In the genomic region with DNA sequence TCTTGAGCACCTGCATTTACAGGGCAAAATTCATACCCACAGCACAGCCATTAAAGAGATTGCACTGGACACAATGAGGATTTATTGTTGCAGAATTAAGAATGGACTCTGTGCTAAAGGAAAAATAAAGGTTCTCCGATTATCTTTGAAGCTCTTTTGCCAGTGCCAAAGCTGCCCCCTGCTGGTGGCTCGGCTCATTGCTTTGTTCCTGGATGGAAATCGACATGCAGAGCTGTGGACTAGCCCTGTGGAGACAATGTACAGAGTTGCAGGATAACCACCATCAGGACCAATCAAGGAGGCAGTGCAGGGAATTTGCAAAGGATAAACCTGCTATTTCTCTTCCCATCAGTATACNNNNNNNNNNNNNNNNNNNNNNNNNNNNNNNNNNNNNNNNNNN, we compare ENCODE assay signal across 9 mouse cellular contexts.
DNase-seq lines count a peak whose midpoint lies in the region; ATAC-seq and TF ChIP-seq lines count a peak whose summit lies in the region.
"Had no signal": no experiment of that assay in that cellular context is flagged by ENCODE, and none has a peak within 500 bp of the region (broad histone marks: within the 10 kb centered on the region; RNA-seq: fewer than 3 reads in every experiment).

No protein-coding gene starts in this region.

- no peak for ATAC-seq in intestine, postnatal 0 days
- no peak for ATAC-seq in intestine, embryonic 15.5 days

- WGBS in intestine, postnatal 0 days = 10% methylated on average over 3 of the region's 3 CpGs
- 6% methylated on average over 3 of the region's 3 CpGs for WGBS in intestine, embryonic 15.5 days
- WGBS in lung, adult 2 months = 8% methylated on average over 3 of the region's 3 CpGs

- TF ChIP-seq CTCF in intestine, postnatal 0 days (IDR thresholded peaks at IDR 0.05; ENCODE audit: low read depth) = peak; percentile 90
- TF ChIP-seq CTCF in lung, adult 2 months (IDR thresholded peaks at IDR 0.05; ENCODE audit: insufficient read depth, low read length) = peak; percentile 91

- DNase-seq in cerebellum, postnatal 25 days = peak; percentile 87 to 92
- peak; percentile 88 for DNase-seq in gastrocnemius, postnatal 10 days
- peak; percentile 93 to 94 for DNase-seq in kidney, postnatal 4 days
- DNase-seq in lung, adult 2 months = peak; percentile 69
- DNase-seq in ovary, postnatal 14 days (ENCODE audit: low spot score) = peak; percentile 86
- peak; percentile 41 to 79 for DNase-seq in thymus, postnatal 10 days (ENCODE audit: low spot score in 2 of 2)

- no peaks in the 10 kb centered on the region for H3K36me3 ChIP-seq in intestine, postnatal 0 days (ENCODE audit: control insufficient read depth, insufficient read depth)
- no peaks in the 10 kb centered on the region for H3K36me3 ChIP-seq in intestine, embryonic 15.5 days
- H3K36me3 ChIP-seq: neural tube, embryonic 12.5 days had no signal

- no peak overlapping the region for H3K4me3 ChIP-seq in intestine, postnatal 0 days (ENCODE audit: low read depth, low read length)
- no peak overlapping the region for H3K4me3 ChIP-seq in intestine, embryonic 15.5 days (replicated peaks)
- no peak overlapping the region for H3K4me3 ChIP-seq in lung, adult 2 months (replicated peaks; ENCODE audit: extremely low read depth, low read depth, low read length)
- H3K4me3 ChIP-seq: neural tube, embryonic 12.5 days had no signal

- no peak for TF ChIP-seq POLR2A in lung, adult 2 months (IDR thresholded peaks at IDR 0.05; ENCODE audit: borderline replicate concordance, extremely low read depth, low read depth, low read length)

- no peaks in the 10 kb centered on the region for H3K4me1 ChIP-seq in intestine, postnatal 0 days (replicated peaks; ENCODE audit: control insufficient read depth, insufficient read depth, low read length)
- no peaks in the 10 kb centered on the region for H3K4me1 ChIP-seq in intestine, embryonic 15.5 days (replicated peaks)
- no peaks in the 10 kb centered on the region for H3K4me1 ChIP-seq in lung, adult 2 months (ENCODE audit: control insufficient read depth, insufficient read depth, low read length)
- H3K4me1 ChIP-seq: neural tube, embryonic 12.5 days had no signal

- no peaks in the 10 kb centered on the region for H3K9me3 ChIP-seq in intestine, postnatal 0 days (ENCODE audit: control insufficient read depth)
- no peaks in the 10 kb centered on the region for H3K9me3 ChIP-seq in intestine, embryonic 15.5 days
- H3K9me3 ChIP-seq: neural tube, embryonic 12.5 days had no signal

- H3K27me3 ChIP-seq in intestine, postnatal 0 days (replicated peaks; ENCODE audit: control insufficient read depth, insufficient read depth, low read length) = no peaks in the 10 kb centered on the region
- H3K27me3 ChIP-seq in intestine, embryonic 15.5 days (replicated peaks) = no peaks in the 10 kb centered on the region
- H3K27me3 ChIP-seq: neural tube, embryonic 12.5 days had no signal

- H3K9ac ChIP-seq in intestine, postnatal 0 days (ENCODE audit: low read depth, low read length) = no peak overlapping the region
- H3K9ac ChIP-seq in intestine, embryonic 15.5 days = no peak overlapping the region
- H3K9ac ChIP-seq: neural tube, embryonic 12.5 days had no signal

- H3K27ac ChIP-seq in intestine, postnatal 0 days (ENCODE audit: low read depth, low read length) = no peak overlapping the region
- no peak overlapping the region for H3K27ac ChIP-seq in intestine, embryonic 15.5 days
- H3K27ac ChIP-seq: neural tube, embryonic 12.5 days had no signal

- H3K4me2 ChIP-seq in intestine, postnatal 0 days (replicated peaks; ENCODE audit: low read depth) = no peak overlapping the region
- H3K4me2 ChIP-seq in intestine, embryonic 15.5 days (replicated peaks) = no peak overlapping the region
- H3K4me2 ChIP-seq: neural tube, embryonic 12.5 days had no signal
